Mouse (Mus musculus): Measurements from ENCODE around the gene Gcn1l1. TPM values are rescaled to one million over a fixed set of nuclear protein-coding genes. Genes with fewer than 3 reads are reported as not detected.

Gene Gcn1l1
- polyA plus RNA-seq, 1 experiment = 48.3 TPM

DNA sequence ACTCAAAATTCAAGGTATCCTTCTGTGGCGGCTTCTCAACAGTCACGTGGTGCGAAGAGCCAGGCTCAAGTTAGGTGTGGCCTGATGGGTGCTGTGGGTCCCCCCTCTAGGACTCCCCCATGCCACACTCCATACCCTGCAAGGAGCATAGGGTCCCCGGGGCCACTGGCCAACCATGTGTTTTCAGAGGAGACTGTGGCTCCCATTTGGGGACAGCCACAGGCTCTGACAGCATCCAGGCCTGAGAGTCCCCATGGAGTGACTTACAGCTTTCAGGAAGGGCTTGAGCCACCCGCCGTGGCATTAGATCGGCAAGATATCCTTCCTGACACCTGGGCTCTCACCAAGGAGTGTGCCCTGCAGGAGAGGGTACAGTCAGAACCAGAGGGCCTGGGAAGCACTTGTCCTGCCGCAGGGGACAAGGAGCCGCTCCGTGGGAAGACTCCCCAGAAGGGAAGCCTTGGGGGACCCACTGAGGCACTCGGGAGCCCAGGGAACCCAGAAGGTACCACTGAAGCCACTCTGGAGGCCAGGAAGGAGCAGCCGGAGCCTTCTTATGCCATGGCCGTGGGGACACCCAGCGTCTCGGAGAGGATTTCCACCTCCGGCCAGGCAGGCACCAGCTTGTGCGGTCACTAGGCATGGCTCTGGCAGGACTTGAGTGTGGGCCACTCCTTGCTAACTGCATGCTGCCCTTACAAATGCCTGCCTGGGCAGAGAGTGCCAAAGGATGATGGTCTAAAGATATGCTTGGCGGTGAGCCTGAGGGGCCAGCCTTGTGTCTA, 16.4 kb upstream of the Gcn1l1 start:
- H3K4me3 ChIP-seq (ENCODE audit: extremely low read depth, insufficient read depth, insufficient read length) = no peak overlapping the region
- DNase-seq (ENCODE audit: low read depth in 1 of 2, low spot score in 2 of 2) = no peak
- no peak overlapping the region for H3K27ac ChIP-seq (ENCODE audit: insufficient read depth, low read length)
- no peak for TF ChIP-seq POLR2A (IDR thresholded peaks at IDR 0.05; ENCODE audit: low read depth, low read length)
- 93% methylated on average over 18 of the region's 18 CpGs for WGBS
- H3K36me3 ChIP-seq (ENCODE audit: control insufficient read depth, insufficient read depth, low read length) = peaks cover 67% of the 10 kb centered on the region
- no peaks in the 10 kb centered on the region for H3K27me3 ChIP-seq (ENCODE audit: control insufficient read depth, insufficient read depth, low read length)
- H3K4me1 ChIP-seq (ENCODE audit: control insufficient read depth, insufficient read depth, insufficient read length) = no peaks in the 10 kb centered on the region

DNA sequence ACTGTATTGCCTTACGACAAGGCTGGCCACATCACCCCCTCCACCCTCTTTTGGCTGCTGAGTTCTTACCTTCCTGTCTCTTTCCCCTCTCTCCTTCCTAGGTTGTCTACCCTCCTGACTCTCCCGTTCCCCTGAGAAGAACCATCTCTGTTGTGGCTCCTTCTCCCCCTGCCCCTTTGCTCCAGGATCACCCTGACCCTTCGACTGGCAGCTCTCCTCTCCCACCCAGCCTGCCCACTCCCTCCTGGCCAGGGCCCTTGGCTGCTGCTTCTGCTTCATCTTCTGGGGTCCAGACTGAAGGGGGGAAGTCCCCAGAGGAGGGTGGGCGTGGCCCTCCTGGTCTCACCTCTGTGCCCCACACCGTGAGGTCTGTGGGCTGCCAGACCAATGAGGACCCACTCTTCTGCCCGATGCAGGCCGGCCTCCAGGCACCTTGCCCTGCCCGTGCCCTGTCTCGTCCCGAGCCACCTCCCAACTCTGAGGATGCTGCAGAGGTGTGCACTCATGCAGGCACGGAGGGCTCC, 14.5 kb upstream of the Gcn1l1 start:
- DNase-seq (ENCODE audit: low read depth in 1 of 2, low spot score in 2 of 2) = no peak
- 91% methylated on average over 11 of the region's 11 CpGs for WGBS
- TF ChIP-seq POLR2A (IDR thresholded peaks at IDR 0.05; ENCODE audit: low read depth, low read length) = no peak
- TF ChIP-seq CTCF (IDR thresholded peaks at IDR 0.05; ENCODE audit: extremely low read depth, insufficient read depth, insufficient read length, insufficient replicate concordance) = no peak
- Histone ChIP-seq H3K27ac (ENCODE audit: insufficient read depth, low read length) (no peak overlapping the region), H3K36me3 (ENCODE audit: control insufficient read depth, insufficient read depth, low read length) (peaks cover 65% of the 10 kb centered on the region), H3K4me1 (ENCODE audit: control insufficient read depth, insufficient read depth, insufficient read length) (no peaks in the 10 kb centered on the region), H3K27me3 (ENCODE audit: control insufficient read depth, insufficient read depth, low read length) (no peaks in the 10 kb centered on the region), H3K4me3 (ENCODE audit: extremely low read depth, insufficient read depth, insufficient read length) (no peak overlapping the region)

DNA sequence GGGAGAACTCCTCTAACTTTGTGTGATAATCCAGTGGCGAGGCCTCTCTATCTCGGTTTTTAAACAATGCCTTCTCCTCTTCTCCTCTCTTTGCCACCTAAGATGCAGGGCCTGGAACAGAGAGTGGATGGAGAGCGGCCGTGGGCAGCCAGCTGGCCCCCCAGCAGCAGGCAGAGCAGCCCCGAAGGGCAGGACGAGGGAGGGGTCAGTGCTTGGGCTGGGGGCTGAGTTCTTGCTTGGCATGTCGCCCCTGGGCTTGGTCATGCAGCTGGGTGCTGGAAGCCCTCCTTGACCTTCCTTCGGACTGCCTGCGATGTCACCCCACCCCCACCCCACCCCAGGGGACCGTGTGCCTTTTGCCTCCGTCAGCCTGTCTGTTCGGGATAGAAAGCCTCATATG, 13.7 kb upstream of the Gcn1l1 start:
- Histone ChIP-seq H3K27me3 (ENCODE audit: control insufficient read depth, insufficient read depth, low read length) (no peaks in the 10 kb centered on the region), H3K4me3 (ENCODE audit: extremely low read depth, insufficient read depth, insufficient read length) (no peak overlapping the region), H3K4me1 (ENCODE audit: control insufficient read depth, insufficient read depth, insufficient read length) (no peaks in the 10 kb centered on the region), H3K27ac (ENCODE audit: insufficient read depth, low read length) (no peak overlapping the region), H3K36me3 (ENCODE audit: control insufficient read depth, insufficient read depth, low read length) (peaks cover 59% of the 10 kb centered on the region)
- DNase-seq (ENCODE audit: low read depth in 1 of 2, low spot score in 2 of 2) = no peak
- no peak for TF ChIP-seq POLR2A (IDR thresholded peaks at IDR 0.05; ENCODE audit: low read depth, low read length)
- TF ChIP-seq CTCF (IDR thresholded peaks at IDR 0.05; ENCODE audit: extremely low read depth, insufficient read depth, insufficient read length, insufficient replicate concordance) = no peak
- 94% methylated on average over 12 of the region's 12 CpGs for WGBS

DNA sequence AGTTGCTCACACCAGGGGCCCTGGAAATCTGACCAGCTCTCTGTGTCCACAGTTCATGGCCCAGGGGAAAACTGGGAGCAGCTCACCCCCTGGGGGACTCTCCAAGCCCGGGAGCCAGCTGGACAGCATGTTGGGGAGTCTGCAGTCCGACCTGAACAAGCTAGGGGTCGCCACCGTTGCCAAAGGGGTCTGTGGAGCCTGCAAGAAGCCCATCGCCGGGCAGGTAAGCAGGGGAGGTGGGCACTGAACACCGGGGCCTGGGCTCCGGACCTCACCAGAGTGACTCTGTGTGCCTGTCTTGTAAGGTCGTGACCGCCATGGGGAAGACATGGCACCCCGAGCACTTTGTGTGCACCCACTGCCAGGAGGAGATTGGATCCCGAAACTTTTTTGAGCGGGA, 13.3 kb upstream of the Gcn1l1 start:
- 97% methylated on average over 13 of the region's 13 CpGs for WGBS

DNA sequence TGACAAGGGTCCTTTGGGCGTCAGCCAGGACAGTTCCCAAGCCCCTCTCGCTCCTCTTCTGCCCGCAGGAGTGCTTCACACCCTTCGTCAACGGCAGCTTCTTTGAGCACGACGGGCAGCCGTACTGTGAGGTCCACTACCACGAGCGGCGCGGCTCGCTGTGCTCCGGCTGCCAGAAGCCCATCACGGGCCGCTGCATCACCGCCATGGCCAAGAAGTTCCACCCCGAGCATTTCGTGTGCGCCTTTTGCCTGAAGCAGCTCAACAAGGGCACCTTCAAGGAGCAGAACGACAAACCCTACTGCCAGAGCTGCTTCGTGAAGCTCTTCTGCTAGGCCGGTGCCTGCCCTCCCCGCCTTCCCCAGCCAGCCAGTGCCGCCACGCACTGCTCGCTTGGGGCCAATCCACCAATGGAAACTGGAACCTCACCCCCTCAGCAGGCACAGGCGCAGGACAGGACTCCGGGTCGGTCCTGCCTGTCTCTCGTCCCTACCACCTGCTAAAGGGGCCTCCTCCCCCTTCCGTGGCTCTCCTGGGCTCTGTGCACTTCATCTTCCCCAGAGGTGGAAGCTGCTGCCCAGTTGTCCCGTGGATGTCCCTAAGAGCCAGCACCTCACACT, 11.1 kb upstream of the Gcn1l1 start:
- Histone ChIP-seq H3K36me3 (ENCODE audit: control insufficient read depth, insufficient read depth, low read length) (peaks cover 40% of the 10 kb centered on the region), H3K4me1 (ENCODE audit: control insufficient read depth, insufficient read depth, insufficient read length) (no peaks in the 10 kb centered on the region), H3K4me3 (ENCODE audit: extremely low read depth, insufficient read depth, insufficient read length) (no peak overlapping the region), H3K27me3 (ENCODE audit: control insufficient read depth, insufficient read depth, low read length) (no peaks in the 10 kb centered on the region), H3K27ac (ENCODE audit: insufficient read depth, low read length) (no peak overlapping the region)
- DNase-seq (ENCODE audit: low read depth in 1 of 2, low spot score in 2 of 2) = no peak
- WGBS = 93% methylated on average over 33 of the region's 33 CpGs
- TF ChIP-seq CTCF (IDR thresholded peaks at IDR 0.05; ENCODE audit: extremely low read depth, insufficient read depth, insufficient read length, insufficient replicate concordance) (no peak), POLR2A (IDR thresholded peaks at IDR 0.05; ENCODE audit: low read depth, low read length) (no peak)

More for the DNA sequence above, 13.3 kb upstream of the Gcn1l1 start:
- Histone ChIP-seq H3K4me1 (ENCODE audit: control insufficient read depth, insufficient read depth, insufficient read length) (no peaks in the 10 kb centered on the region), H3K4me3 (ENCODE audit: extremely low read depth, insufficient read depth, insufficient read length) (no peak overlapping the region), H3K36me3 (ENCODE audit: control insufficient read depth, insufficient read depth, low read length) (peaks cover 55% of the 10 kb centered on the region), H3K27ac (ENCODE audit: insufficient read depth, low read length) (no peak overlapping the region), H3K27me3 (ENCODE audit: control insufficient read depth, insufficient read depth, low read length) (no peaks in the 10 kb centered on the region)
- DNase-seq (ENCODE audit: low read depth in 1 of 2, low spot score in 2 of 2) = no peak
- no peak for TF ChIP-seq POLR2A (IDR thresholded peaks at IDR 0.05; ENCODE audit: low read depth, low read length)
- no peak for TF ChIP-seq CTCF (IDR thresholded peaks at IDR 0.05; ENCODE audit: extremely low read depth, insufficient read depth, insufficient read length, insufficient replicate concordance)

DNA sequence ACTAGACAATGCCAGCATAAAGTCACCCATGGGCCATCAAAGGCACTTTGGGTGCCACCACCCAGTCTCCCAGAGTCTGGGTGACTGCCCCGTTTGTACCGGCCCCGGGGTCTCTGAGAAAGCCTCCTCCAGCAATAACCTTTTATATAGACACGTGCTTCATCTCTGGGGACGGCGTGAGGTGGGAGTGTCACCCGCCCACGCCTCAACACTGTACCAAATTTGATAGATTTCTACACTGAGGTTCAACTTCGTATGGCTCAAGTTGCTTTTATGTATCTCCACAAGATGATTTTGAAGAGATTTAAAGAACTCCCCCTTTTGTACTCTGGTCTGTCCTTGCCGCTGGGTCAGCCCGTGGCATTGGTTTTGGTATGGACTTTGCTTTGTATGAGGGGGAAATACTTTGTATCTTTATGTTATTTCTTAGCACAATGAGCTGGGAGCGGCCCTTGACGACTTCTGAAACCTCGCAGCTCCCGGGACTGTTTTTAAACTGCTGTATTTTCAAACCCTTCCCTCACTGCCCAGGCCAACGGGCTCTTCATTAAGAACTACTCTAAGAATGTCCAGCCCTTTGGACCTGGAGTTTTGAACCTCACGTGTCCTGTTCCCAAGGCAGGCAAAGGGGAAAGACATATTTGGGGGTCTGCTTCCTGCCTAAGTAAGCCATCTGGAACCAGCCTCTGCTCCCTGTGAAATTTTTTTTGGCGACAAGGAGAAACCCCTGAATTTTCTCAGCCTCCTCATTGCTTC, 10.3 kb upstream of the Gcn1l1 start:
- no peaks in the 10 kb centered on the region for H3K4me1 ChIP-seq (ENCODE audit: control insufficient read depth, insufficient read depth, insufficient read length)
- WGBS = 90% methylated on average over 18 of the region's 18 CpGs
- H3K27ac ChIP-seq (ENCODE audit: insufficient read depth, low read length) = no peak overlapping the region
- no peak overlapping the region for H3K4me3 ChIP-seq (ENCODE audit: extremely low read depth, insufficient read depth, insufficient read length)
- TF ChIP-seq POLR2A (IDR thresholded peaks at IDR 0.05; ENCODE audit: low read depth, low read length) (no peak), CTCF (IDR thresholded peaks at IDR 0.05; ENCODE audit: extremely low read depth, insufficient read depth, insufficient read length, insufficient replicate concordance) (no peak)
- peaks cover 36% of the 10 kb centered on the region for H3K36me3 ChIP-seq (ENCODE audit: control insufficient read depth, insufficient read depth, low read length)
- H3K27me3 ChIP-seq (ENCODE audit: control insufficient read depth, insufficient read depth, low read length) = no peaks in the 10 kb centered on the region
- DNase-seq (ENCODE audit: low read depth in 1 of 2, low spot score in 2 of 2) = no peak
